Mouse (Mus musculus) CD4-positive, CD25-positive, alpha-beta regulatory T cell, adult 2 months (primary cell): ENCODE measurements around the gene Mif.

Experiments
- DNase-seq: peaks from one replicate; pipeline ENCODE4 v3.0.0-alpha.2; 2012; ENCODE audit warnings: low read depth, low spot score

Gene Mif

GRCm38 (mm10) chr10:75835761-75836531 is 24.1 kb downstream of the Mif start:
- peak; percentile 77 for DNase-seq

DNA sequence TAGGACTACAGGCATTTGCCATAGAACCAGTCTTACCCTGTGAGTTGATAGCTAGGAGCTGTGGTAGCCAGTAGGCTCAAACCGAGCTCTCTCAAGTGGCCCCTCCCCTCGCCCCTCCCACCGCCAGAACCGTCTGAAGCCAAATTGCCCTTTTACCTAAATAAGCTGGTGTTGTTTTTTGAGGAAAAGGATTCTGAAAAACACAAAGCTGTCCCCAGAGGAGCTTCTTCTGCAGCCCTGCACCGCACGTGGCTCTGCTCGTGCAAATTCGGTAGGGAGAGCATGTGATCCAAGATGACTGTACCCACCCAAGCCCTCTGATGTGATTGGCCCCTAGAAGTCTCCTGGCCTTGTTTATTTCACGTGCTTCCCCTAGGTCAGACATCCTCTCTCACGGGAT is 24.7 kb downstream of the Mif start:
- peak; percentile 85 for DNase-seq

GRCm38 (mm10) chr10:75834721-75835120 is 25.3 kb downstream of the Mif start:
- no peak for DNase-seq

GRCm38 (mm10) chr10:75834250-75834649 is 25.8 kb downstream of the Mif start:
- peak; percentile 77 for DNase-seq

DNA sequence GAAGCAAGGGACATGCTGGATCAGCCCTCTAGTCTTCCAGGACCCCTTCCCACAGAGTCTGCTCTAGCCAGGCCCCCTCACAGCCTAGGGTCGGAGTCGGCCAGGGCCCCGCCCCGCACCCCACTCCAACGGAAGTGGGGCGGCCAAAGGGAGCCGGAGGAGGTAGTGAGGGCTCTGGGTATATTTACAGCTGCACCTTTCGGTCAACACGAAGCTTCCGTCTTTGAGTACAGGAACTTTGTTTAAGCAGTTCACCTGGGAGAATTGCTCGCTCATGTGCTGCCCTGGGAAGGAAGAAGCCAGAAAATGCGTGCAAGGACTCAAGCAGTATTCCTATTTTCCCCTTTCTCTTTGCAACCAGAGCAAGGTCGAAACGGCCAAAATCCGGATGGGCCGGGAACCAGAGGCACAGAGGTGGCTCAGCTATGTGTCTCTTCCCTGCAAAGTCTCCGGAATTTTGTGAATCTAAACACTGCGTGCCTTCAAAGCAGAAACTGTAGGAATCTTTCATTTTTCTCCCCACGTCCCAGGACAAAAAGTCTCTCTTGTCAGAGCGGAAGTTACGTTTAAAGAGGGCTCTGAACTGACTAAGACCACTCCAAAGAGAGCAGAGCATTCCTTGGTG is 26.5 kb downstream of the Mif start:
- peak; percentile 33 for DNase-seq

GRCm38 (mm10) chr10:75832272-75832895 is 27.7 kb downstream of the Mif start:
- DNase-seq = peak; percentile 89

- DNase-seq = no peak
These were observed 29.8 kb downstream of the Mif start for GRCm38 (mm10) chr10:75830275-75830670.

DNA sequence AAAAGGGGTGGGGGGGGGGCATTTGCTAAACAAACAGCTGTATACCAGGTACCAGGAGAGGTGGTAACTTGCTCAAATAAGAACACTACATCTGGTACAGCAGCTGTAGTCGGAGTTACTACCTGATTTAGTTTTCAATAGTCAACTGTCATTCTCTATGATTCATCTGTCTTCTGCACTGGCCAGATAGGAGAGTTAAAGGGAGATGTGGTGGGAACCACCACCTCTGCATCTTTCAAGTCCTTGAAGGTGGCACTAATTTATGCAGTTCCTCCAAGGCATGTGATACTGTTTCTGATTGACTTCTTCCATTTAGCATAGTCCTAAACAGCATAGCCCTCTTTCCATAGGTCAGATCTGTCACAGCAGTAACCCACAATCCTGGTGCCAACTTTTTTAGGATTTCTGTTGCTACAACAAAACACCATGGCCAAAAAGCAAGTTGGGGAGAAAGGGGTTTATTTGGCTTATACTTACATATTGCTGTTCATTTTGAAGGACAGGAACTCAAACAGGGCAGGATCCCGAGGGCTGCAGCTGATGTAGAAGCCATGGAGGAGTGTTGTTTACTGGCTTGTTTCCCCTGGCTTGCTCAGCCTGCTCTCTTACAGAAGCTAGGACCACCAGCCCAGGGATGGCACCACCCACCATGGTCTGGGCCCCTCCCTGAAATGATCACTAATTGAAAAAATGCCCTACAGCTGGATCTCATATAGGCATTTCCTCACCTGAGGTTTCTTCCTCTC is 30.3 kb downstream of the Mif start:
- DNase-seq = no peak

DNA sequence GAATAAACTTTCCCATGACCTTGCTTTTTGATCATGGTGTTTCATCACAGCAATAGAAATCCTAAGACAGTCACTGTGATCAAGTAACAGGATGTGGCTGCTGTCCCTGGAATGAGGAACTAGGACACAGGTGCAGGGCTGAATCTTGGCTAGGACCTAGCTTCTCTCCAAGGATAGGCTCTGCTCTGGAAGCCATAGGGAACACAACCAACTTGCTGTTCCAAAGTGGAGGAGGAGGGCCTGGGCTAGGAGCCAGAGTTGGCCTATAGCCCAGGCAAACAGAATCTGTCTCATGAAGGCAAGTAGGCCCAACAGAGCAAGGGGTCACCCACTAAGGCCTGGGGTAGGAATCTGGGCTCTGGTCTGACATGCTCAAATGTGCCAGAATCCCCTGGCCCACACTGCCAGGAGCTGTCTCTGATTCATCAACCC is 31.5 kb downstream of the Mif start:
- DNase-seq = no peak

- no peak for DNase-seq
These were observed 32.2 kb downstream of the Mif start for GRCm38 (mm10) chr10:75827668-75828360.

- DNase-seq = no peak
These were observed 35.5 kb downstream of the Mif start for GRCm38 (mm10) chr10:75824530-75824929.

DNA sequence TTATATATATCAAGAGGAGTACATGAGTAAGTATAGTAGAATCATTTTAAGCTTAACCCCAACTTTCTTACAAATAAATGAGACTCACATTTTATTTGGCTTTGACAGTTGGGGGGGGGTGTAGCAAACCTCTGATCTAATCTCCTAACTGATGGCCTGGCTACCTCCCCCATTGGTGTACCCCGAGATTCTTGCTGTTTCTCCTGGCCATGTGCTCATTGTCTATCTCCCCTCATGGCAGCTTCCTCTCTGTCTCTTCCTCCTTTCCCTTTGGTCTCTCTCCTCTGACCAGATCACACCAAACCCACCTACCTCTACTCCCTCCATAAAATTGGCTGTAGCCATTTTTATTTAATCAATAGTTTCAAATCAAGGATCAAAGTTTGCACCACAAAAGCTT is 36.3 kb downstream of the Mif start:
- DNase-seq = no peak

GRCm38 (mm10) chr10:75822443-75822842 is 37.6 kb downstream of the Mif start, which contains the start of gene Gstt4:
Gene Gstt4 (minus strand): TSS chr10:75822543.
- no peak for DNase-seq

GRCm38 (mm10) chr10:75819882-75820281 is 40.2 kb downstream of the Mif start:
- no peak for DNase-seq

DNA sequence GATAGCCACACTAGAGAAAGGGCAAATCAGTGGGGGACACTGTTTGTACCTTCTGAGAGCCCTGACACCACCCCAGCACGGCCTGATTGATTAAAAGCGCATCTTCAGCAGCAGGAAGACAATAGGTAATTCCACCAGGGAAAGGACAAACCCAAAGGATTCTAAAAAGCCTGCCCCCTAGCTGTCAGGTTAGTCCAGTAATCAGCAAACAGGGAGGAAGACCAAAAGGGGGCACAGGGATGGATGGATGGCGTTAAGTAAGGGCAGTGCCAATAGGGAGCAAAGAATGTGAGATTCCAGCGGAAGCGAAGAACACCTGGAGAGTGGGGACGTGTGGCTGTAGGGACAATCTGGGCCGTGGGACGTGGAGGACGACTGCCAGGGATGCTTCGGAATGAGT is 41.4 kb downstream of the Mif start:
- no peak for DNase-seq
